Mouse (Mus musculus) liver, embryonic 14.5 days (tissue): ENCODE data around the gene D430019H16Rik. TPM values are rescaled to one million over a fixed set of nuclear protein-coding genes. Genes with fewer than 3 reads are reported as not detected.

Experiments
- ATAC-seq: fragments of 200-750 bp; cut with Nextera tagmentation; 2 replicates; pipeline ENCODE4 v1.8.0; 2017; ENCODE audit warnings: moderate number of reproducible peaks, mild to moderate bottlenecking, moderate library complexity; ENCODE audit not compliant: insufficient read depth
- DNase-seq, 3 experiments: peaks; one replicate each; pipeline ENCODE4 v3.0.0-alpha.2; 2012 to 2013; ENCODE audit warnings: low read depth in 3 of 3, low spot score in 3 of 3
- H3K27ac ChIP-seq: fragments of 300-500 bp; sonication (generic); 2 replicates; pipeline ENCODE4 v1.5.1; 2014; ENCODE audit warnings: moderate library complexity, mild to moderate bottlenecking, control low read depth, inconsistent platforms
- H3K27me3 ChIP-seq: fragments of 300-500 bp; sonication (generic); 2 replicates; pipeline ENCODE4 v1.6.1; 2014; ENCODE audit warnings: mild to moderate bottlenecking, low read length, moderate library complexity; ENCODE audit not compliant: control insufficient read depth, insufficient read depth
- H3K36me3 ChIP-seq: fragments of 300-500 bp; sonication (generic); replicated peaks from 2 replicates; pipeline ENCODE4 v1.6.1; 2014; ENCODE audit warnings: low read depth; ENCODE audit not compliant: control insufficient read depth, insufficient read depth
- H3K4me1 ChIP-seq, 2 experiments: fragments of 200-500 bp in 1 of 2; fragments of 300-500 bp in 1 of 2; sonication (generic) in 1 of 2; replicated peaks; 2 replicates each; pipeline ENCODE4 v1.6.1; 2012 to 2014; ENCODE audit warnings: antibody characterized with exemption in 1 of 2, inconsistent platforms in 1 of 2, low read length in 1 of 2; ENCODE audit not compliant: control insufficient read depth in 2 of 2, insufficient read depth in 2 of 2
- H3K4me2 ChIP-seq: fragments of 300-500 bp; sonication (generic); 2 replicates; pipeline ENCODE4 v1.6.1; 2014; ENCODE audit warnings: low read depth, mild to moderate bottlenecking, control low read depth, moderate library complexity
- H3K4me3 ChIP-seq, 2 experiments: fragments of 200-500 bp in 1 of 2; fragments of 300-500 bp in 1 of 2; sonication (generic) in 1 of 2; 2 replicates each; pipeline ENCODE4 v1.5.1; 2012 to 2014; ENCODE audit warnings: low read depth in 2 of 2, low read length in 2 of 2, mild to moderate bottlenecking in 2 of 2, control low read depth in 1 of 2, inconsistent platforms in 1 of 2, moderate library complexity in 1 of 2; ENCODE audit not compliant: insufficient read depth in 1 of 2
- H3K9ac ChIP-seq: fragments of 300-500 bp; sonication (generic); replicated peaks from 2 replicates; pipeline ENCODE4 v1.6.1; 2014; ENCODE audit warnings: mild to moderate bottlenecking, control low read depth, moderate library complexity
- H3K9me3 ChIP-seq: fragments of 300-500 bp; sonication (generic); 2 replicates; pipeline ENCODE4 v1.6.1; 2016; ENCODE audit warnings: low read length, mixed read lengths; ENCODE audit not compliant: control insufficient read depth
- CTCF ChIP-seq: IDR thresholded peaks from 2 replicates; pipeline ENCODE4 v1.5.1; 2016; ENCODE audit warnings: antibody characterized with exemption, low read depth, control low read depth
- EP300 ChIP-seq: IDR thresholded peaks from 2 replicates; pipeline ENCODE4 v1.6.1; 2016; ENCODE audit warnings: antibody characterized with exemption, low read depth
- WGBS: fragments of 180-500 bp; shearing (Covaris S2); extraction: QIAGEN DNeasy Blood & Tissue Kit; methylation state at CpG from one replicate; pipeline ENCODE4 v1.1.7; 2014; ENCODE audit not compliant: insufficient replicate concordance; 5-methylcytosine and 5-hydroxymethylcytosine counted together
- polyA plus RNA-seq, 2 experiments: library from polyadenylated mRNA; depleted of rRNA in 1 of 2; stranded (reverse) in 1 of 2; unstranded in 1 of 2; fragments of >200 nt; fragmentation: Nextera tagmentation in 1 of 2; extraction: Ambion mirVana in 1 of 2; gene quantifications; 2 replicates each; pipeline versions ENCODE4 v1.2.1 to v1.2.3; 2012 to 2014

D430019H16Rik gene
- polyA plus RNA-seq, 2 experiments, result 0.03 to 0.23 TPM

DNA sequence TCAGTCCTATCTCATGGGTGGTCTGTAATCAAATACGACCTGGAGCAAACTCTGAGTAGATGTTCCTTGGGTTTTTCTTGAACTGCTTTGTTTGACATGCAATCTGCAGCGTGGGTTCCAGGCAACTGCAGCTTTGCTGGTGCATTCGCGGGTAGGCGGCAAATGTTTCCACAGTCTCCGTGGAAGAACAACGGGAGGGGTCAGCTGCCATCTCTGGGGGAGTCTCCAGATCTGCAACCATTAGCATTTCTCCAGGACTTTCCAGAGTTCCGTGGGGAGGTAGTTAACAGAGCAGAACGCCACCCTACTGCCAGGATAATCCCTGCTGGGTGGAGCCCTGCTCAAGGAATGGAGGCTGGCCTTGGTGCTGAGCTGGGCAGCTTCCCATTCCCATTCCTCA is 23.3 kb downstream of the D430019H16Rik start:
- no peak overlapping the region for H3K4me2 ChIP-seq
- H3K4me1 ChIP-seq, result no peaks in the 10 kb centered on the region
- DNase-seq, result no peak
- WGBS, result 50% methylated on average over 9 of the region's 9 CpGs
- no peaks in the 10 kb centered on the region for H3K36me3 ChIP-seq
- H3K27ac ChIP-seq, result no peak overlapping the region
- no peak overlapping the region for H3K4me3 ChIP-seq
- ATAC-seq, result no peak
- no peaks in the 10 kb centered on the region for H3K27me3 ChIP-seq
- TF ChIP-seq CTCF, result no peak
- TF ChIP-seq EP300, result no peak
- H3K9ac ChIP-seq, result no peak overlapping the region
- no peaks in the 10 kb centered on the region for H3K9me3 ChIP-seq

DNA sequence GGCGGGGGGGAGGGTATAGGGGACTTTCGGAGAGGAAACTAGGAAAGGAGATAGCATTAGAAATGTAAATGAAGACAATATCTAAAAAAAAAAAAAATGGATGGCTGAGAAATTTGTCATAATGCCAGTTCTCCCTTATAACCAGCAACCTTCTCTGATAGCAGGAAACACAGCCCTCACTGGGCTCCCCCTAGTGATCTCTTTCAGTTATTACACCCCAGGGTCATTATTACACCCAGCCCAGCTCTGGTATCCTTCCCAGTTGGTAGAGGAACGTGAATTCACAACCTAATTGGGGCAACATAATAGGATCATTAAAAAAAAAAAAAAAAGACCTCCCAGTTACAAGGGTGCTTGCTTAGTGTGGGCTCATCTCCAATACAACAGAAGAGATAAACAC is 29.8 kb downstream of the D430019H16Rik start:
- H3K4me2 ChIP-seq, result no peak overlapping the region
- 35% methylated on average over 3 of the region's 3 CpGs for WGBS
- no peaks in the 10 kb centered on the region for H3K36me3 ChIP-seq
- peak; percentile 59 for TF ChIP-seq CTCF
- no peak for TF ChIP-seq EP300
- H3K27me3 ChIP-seq, result no peaks in the 10 kb centered on the region
- H3K27ac ChIP-seq, result no peak overlapping the region
- no peak for ATAC-seq
- H3K9ac ChIP-seq, result no peak overlapping the region
- H3K4me1 ChIP-seq, result no peaks in the 10 kb centered on the region
- H3K9me3 ChIP-seq, result no peaks in the 10 kb centered on the region
- no peak for DNase-seq
- H3K4me3 ChIP-seq, result no peak overlapping the region

DNA sequence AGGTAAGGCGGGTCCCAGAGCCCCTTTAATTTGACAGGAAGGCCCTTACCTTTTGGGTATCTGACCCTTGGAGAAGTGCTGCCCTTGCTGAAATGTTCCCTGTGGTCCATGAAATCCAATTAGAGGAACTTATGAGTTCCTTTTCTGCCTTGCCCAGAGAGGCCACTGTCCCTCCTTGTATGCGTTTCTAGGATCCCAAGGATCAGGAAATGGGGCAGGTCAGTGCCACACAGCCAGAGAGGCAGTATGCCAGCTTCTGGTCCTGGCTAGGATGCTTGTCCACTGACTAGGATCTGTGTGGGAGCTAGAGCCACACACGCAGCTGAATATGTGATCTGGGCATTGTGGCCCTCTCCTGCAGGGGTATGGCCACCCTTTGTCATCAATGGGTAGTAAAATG is 36.6 kb downstream of the D430019H16Rik start:
- H3K27ac ChIP-seq, result no peak overlapping the region
- H3K9ac ChIP-seq, result no peak overlapping the region
- DNase-seq (no peak), ATAC-seq (no peak)
- H3K9me3 ChIP-seq, result no peaks in the 10 kb centered on the region
- H3K36me3 ChIP-seq, result no peaks in the 10 kb centered on the region
- no peaks in the 10 kb centered on the region for H3K27me3 ChIP-seq
- no peak overlapping the region for H3K4me3 ChIP-seq
- H3K4me1 ChIP-seq, result no peaks in the 10 kb centered on the region
- 49% methylated on average over 3 of the region's 3 CpGs for WGBS
- TF ChIP-seq EP300 (no peak), CTCF (no peak)
- no peak overlapping the region for H3K4me2 ChIP-seq

DNA sequence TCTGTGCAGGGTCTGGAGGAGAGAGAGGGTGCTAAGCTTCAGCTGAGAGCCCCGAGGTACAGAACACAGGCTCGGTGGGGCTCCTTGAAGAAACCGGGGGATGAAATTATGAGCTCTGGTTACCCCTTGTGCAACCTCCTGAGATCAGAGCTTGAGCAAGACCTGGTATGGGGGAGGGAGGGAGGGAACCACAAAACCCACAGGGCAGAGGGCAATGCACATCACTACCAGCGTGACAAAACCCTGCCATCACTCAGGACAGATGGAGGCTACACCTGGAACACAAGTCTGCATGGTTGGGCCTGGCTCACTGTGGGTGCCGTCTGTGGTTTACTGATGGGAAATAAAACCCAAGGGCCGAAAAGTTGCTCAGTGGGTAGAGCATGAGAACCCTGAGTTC is 37.1 kb downstream of the D430019H16Rik start:
- DNase-seq (no peak), ATAC-seq (no peak)
- TF ChIP-seq CTCF (no peak), EP300 (no peak)
- H3K9me3 ChIP-seq, result no peaks in the 10 kb centered on the region
- no peak overlapping the region for H3K4me2 ChIP-seq
- no peak overlapping the region for H3K27ac ChIP-seq
- no peaks in the 10 kb centered on the region for H3K27me3 ChIP-seq
- no peaks in the 10 kb centered on the region for H3K36me3 ChIP-seq
- no peak overlapping the region for H3K9ac ChIP-seq
- no peak overlapping the region for H3K4me3 ChIP-seq
- no peaks in the 10 kb centered on the region for H3K4me1 ChIP-seq
- 33% methylated on average over 6 of the region's 6 CpGs for WGBS

DNA sequence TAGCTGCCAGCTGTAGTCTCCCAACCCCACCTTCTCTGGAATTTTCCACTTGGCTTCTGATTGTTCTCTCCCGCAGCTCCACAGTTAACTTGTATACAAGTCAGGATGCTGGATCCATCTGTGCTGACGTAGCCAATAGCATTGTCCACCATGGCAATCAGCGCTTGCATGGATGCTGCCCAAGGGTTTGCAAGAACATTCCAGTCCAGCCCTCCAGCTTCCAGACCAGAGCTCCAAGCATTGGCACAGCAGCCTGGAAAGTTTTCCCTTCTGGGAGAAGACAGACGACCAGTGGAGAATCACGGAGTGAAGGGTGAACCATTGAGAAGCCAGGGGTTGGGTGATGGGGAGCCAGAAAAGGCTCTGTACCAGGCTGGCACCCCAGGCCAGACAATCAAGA is 41.1 kb downstream of the D430019H16Rik start:
- ATAC-seq (no peak), DNase-seq (no peak)
- no peak overlapping the region for H3K4me2 ChIP-seq
- H3K27ac ChIP-seq, result no peak overlapping the region
- H3K36me3 ChIP-seq, result no peaks in the 10 kb centered on the region
- H3K27me3 ChIP-seq, result no peaks in the 10 kb centered on the region
- no peaks in the 10 kb centered on the region for H3K4me1 ChIP-seq
- H3K9ac ChIP-seq, result no peak overlapping the region
- no peaks in the 10 kb centered on the region for H3K9me3 ChIP-seq
- TF ChIP-seq EP300 (no peak), CTCF (no peak)
- no peak overlapping the region for H3K4me3 ChIP-seq
- 57% methylated on average over 5 of the region's 5 CpGs for WGBS
